Mouse (Mus musculus): Measurements from ENCODE around the gene Sf1.

- TF ChIP-seq CTCF (conservative IDR thresholded peaks at IDR 0.05; ENCODE audit: low read length) = no peak
- TF ChIP-seq NANOG (IDR thresholded peaks at IDR 0.05; ENCODE audit: borderline replicate concordance, low read length) = no peak
- TF ChIP-seq POU5F1 (IDR thresholded peaks at IDR 0.05; ENCODE audit: borderline replicate concordance, low read length) = no peak
Measured at GRCm38 (mm10) chr19:6407109-6407508, 43.6 kb downstream of the Sf1 start.
